Mouse (Mus musculus) left cerebral cortex, postnatal 14 days (tissue): ENCODE data around the gene Srgap2. TPM values are rescaled to one million over a fixed set of nuclear protein-coding genes. Genes with fewer than 3 reads are reported as not detected.

Experiments used
- DNase-seq, 2 experiments: peaks; one replicate each; pipeline ENCODE4 v3.0.0; 2021 to 2022; ENCODE audit warnings: low spot score in 2 of 2, mixed read lengths in 1 of 2
- intact Hi-C: fragments of 180-260 bp; cut with DNase I; formaldehyde crosslinking; loops from one replicate; pipeline ENCODE4 v1.15.1; 2025
- total RNA-seq, 2 experiments: library from RNA; stranded (reverse); gene quantifications; 2 replicates each; pipeline ENCODE4 v1.2.3; 2021

Gene Srgap2
- total RNA-seq, 2 experiments from 2014 or later = 101 to 106 TPM

- intact Hi-C loops = loop anchor here (5.0 kb wide), 2 partner anchors 51 to 96 kb away; partner anchors contain the start of genes Fam72a and Srgap2
Observed at GRCm38 (mm10) chr1:131431456-131432246, 95.5 kb downstream of the Srgap2 start.

DNA sequence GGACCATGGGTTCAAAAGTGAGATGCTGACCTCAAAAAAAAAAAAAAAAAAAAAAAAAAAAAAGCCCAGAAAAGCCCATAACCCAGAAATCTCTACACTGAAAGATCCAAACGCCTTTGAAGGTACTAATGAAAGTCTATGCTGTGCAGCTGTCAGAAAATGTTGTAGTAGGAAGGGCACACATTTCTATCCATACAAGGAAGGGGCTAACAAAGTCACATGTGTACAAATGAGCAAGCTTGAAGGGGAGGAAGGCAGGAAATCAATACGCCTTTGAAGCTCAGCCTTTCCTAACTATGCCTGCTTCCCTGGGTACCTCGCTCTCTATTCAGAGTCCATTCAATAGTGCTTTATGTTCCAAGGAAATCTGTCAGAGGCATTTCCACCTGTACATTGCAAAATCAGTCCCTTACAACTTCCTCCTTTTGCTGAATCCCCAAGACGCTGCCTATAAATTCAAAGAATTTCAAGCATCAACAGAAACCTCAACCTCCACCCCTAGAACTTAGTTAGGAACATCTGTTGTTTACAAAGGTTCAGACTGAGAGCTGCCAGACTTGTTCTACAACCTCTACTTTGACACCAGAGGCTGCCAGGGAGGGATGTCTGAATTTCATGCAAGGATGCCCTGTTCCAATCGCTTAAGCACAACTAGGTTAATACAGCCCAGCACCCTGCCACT, 99.9 kb downstream of the Srgap2 start:
- DNase-seq = no peak
- intact Hi-C loops = no loop called here

More at GRCm38 (mm10) chr1:131431456-131432246, 95.5 kb downstream of the Srgap2 start:
- DNase-seq = peak; percentile 73 to 88

GRCm38 (mm10) chr1:131423061-131423460, 104.1 kb downstream of the Srgap2 start:
- intact Hi-C loops = no loop called here
- no peak for DNase-seq

GRCm38 (mm10) chr1:131421113-131421512, 106.0 kb downstream of the Srgap2 start:
- intact Hi-C loops = no loop called here
- DNase-seq = no peak

DNA sequence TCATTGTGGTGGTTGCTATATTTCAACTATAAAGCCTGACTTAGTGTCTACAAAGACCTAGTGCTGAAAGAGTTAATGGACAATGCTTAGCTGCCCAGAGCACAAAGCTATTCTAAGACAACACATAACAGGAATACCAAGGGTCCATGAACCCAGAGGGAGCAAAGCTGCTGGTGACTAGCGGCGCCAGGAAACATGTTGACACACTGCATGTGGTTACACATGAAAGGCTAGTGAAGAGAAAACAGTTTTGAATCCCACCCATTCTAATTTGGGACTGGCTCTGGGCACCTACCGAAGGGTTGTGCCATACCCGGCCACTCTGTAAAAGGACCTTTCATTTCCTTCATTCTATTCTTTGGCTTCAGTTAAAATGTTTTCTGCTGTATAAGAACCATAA, 106.5 kb downstream of the Srgap2 start:
- intact Hi-C loops = no loop called here
- DNase-seq = no peak

GRCm38 (mm10) chr1:131419307-131419706, 107.8 kb downstream of the Srgap2 start:
- intact Hi-C loops = no loop called here
- DNase-seq = no peak

DNA sequence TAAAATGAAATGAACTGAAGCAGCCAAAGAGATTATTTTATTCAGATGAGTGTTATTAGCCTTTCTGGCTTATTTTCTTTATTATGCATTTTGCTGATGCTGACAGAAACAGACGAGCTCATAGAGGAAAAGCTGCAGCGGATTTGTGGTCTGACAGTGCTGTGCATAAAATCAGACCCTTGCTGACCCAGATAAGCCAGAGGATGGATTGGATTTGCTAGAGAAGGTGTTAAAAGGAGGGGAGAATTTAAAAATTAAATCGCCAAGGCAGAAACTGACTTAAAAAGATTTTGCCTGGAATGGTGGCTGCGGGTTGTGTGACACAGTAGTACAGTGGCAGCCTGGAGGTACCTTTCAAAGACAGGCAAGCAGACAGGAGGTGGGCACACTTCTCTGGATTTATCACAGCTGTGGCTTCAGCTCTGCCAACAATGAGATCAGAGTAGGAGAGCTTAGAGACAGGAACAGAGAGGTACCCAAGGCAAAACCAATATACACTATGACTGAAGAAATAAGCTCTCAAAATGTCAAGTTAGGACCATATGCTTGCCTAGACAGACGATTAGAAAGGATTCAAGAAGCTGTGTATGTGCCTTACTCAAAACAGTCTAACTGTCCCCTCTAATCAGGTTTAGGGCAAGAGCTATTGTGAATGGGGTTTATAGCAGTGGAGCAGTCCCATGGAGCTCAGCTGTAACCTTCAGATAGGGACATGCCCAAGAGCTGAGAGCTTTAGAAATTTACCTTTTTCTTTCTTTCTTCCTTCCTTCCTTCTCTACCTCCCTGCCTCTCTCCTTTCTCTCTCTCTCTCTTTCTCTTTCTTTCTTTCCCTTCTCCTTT, 109.1 kb downstream of the Srgap2 start:
- intact Hi-C loops = no loop called here
- peak in 1 of 2 experiments; percentile 68 for DNase-seq

GRCm38 (mm10) chr1:131417059-131417750, 109.9 kb downstream of the Srgap2 start:
- DNase-seq = peak in 1 of 2 experiments; percentile 27
- intact Hi-C loops = no loop called here

- no peak for DNase-seq
Observed at GRCm38 (mm10) chr1:131403567-131403966, 123.6 kb downstream of the Srgap2 start.

DNA sequence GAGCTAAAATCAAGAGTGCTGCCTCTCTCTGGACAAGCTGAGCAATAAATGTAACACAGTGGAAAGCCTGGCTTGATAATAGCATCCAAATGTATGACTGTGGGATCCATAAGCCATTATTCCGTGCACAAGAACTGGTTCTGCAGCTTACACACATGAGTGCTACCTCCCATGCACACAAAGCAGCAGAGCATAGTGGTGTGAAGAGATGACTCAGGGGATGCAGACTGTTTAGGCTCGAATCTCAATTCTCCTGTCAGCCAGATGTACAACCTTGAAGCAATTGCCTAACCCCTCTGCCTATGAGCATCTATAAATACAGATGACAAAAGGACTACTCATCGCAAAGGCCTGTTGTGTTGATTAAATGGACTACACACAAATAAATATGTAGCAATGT, 126.3 kb downstream of the Srgap2 start:
- intact Hi-C loops = no loop called here
- no peak for DNase-seq

More at GRCm38 (mm10) chr1:131403567-131403966, 123.6 kb downstream of the Srgap2 start:
- intact Hi-C loops = no loop called here

- no peak for DNase-seq
- intact Hi-C loops = no loop called here
Observed at GRCm38 (mm10) chr1:131398181-131398580, 129.0 kb downstream of the Srgap2 start.

GRCm38 (mm10) chr1:131384406-131384805, 142.7 kb downstream of the Srgap2 start:
- intact Hi-C loops = no loop called here

DNA sequence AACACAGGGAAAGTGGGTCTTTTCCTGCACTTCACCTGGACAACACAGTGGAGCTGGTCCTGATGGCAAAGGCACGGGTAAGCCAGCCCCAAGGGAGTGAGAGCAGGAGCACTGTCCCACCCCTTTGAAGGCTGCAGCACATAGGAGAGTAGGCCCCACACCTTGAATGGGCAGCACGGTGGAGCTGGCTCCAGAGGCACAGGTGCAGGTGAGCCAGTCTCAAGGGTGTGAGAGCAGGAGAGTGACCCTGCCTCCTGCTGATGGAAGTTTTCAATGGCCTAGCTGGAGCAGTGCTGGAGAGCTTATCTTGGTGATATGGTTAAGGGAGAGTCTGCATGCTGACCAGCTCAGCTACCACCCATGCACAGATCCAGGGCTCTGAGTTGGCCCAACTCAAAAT, 145.0 kb downstream of the Srgap2 start:
- no peak for DNase-seq
- intact Hi-C loops = no loop called here

More at GRCm38 (mm10) chr1:131384406-131384805, 142.7 kb downstream of the Srgap2 start:
- DNase-seq = peak in 1 of 2 experiments; percentile 58

DNA sequence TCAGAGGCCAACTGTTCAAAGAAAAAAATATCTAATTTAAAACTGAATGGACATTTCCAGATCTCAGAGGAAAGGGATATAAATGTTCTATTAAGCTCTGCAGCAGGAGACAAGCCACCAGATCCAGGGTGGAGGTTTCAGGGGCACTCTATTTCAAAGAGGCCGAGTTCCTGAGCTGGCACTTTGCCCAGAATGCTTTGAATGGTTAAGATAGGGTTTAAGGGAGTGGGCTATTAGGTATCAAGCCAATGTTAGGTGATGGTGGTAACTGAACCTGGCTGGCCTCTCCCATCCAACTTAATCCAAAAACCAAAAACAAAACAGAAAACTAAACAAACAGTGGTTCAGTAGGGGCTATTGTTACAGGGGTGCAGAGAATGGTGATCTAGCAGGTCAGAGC, 146.9 kb downstream of the Srgap2 start:
- no peak for DNase-seq
- intact Hi-C loops = no loop called here

GRCm38 (mm10) chr1:131378914-131379474, 148.2 kb downstream of the Srgap2 start:
- intact Hi-C loops = no loop called here
- no peak for DNase-seq

- intact Hi-C loops = no loop called here
- no peak for DNase-seq
Observed at GRCm38 (mm10) chr1:131378081-131378913, 148.9 kb downstream of the Srgap2 start.

DNA sequence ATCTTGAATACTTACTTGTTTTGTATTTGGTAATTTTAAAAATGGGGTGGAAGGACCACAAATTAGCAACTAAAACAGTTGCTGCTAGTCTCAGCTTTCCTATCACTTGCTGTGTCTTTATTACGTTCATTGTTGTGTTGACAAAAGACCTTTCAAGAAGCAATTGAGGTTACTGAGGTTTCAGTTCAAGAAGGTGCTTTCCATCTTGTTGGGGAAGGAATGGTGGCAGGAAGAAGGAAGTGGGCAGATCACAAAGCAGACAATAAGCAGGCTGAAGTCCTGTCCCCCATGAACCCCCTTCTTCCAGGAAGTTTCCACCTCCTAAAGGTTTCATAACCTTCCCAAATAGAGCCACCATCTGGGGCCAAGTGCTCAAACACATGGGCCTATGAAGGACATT, 161.3 kb downstream of the Srgap2 start:
- DNase-seq = no peak
- intact Hi-C loops = no loop called here

GRCm38 (mm10) chr1:131364432-131364831, 162.7 kb downstream of the Srgap2 start:
- intact Hi-C loops = no loop called here
- no peak for DNase-seq
